Mouse (Mus musculus) gastrocnemius, adult 2 months (tissue): ENCODE results near the gene Slc44a3. TPM values are rescaled to one million over a fixed set of nuclear protein-coding genes. Genes with fewer than 3 reads are reported as not detected.

Experiments used
- DNase-seq: peaks from one replicate; pipeline ENCODE4 v3.0.0; 2022
- H3K27ac ChIP-seq: fragments of 200-600 bp; 2 replicates; pipeline ENCODE4 v1.8.1; 2022; ENCODE audit warnings: mild to moderate bottlenecking
- H3K4me3 ChIP-seq: fragments of 200-600 bp; 2 replicates; pipeline ENCODE4 v1.8.1; 2022; ENCODE audit warnings: mild to moderate bottlenecking, moderate library complexity
- CTCF ChIP-seq: fragments of 200-600 bp; IDR thresholded peaks from 2 replicates; pipeline ENCODE4 v1.8.1; 2022; ENCODE audit warnings: antibody characterized with exemption, mild to moderate bottlenecking, moderate library complexity
- intact Hi-C: fragments of 180-260 bp; cut with DNase I; formaldehyde crosslinking; loops from one replicate; pipeline ENCODE4 v1.15.1; 2025
- total RNA-seq, 2 experiments: library from RNA; stranded (reverse); gene quantifications; 2 replicates each; pipeline ENCODE4 v1.2.3; 2021

Gene Slc44a3
- total RNA-seq, 2 experiments from 2014 or later, result not detected

- intact Hi-C loops, result no loop called here
- no peak for DNase-seq
- Histone ChIP-seq H3K4me3 (no peak overlapping the region), H3K27ac (no peak overlapping the region)
- no peak for TF ChIP-seq CTCF
These were observed 48.7 kb downstream of the Slc44a3 start for GRCm38 (mm10) chr3:121483266-121484161.

- H3K4me3 ChIP-seq, result no peak overlapping the region
- intact Hi-C loops, result no loop called here
- no peak for TF ChIP-seq CTCF
- no peak overlapping the region for H3K27ac ChIP-seq
- no peak for DNase-seq
These were observed 50.6 kb downstream of the Slc44a3 start for GRCm38 (mm10) chr3:121481564-121481963.

- H3K4me3 ChIP-seq, result no peak overlapping the region
- TF ChIP-seq CTCF, result no peak
- DNase-seq, result no peak
- intact Hi-C loops, result no loop called here
- H3K27ac ChIP-seq, result no peak overlapping the region
These were observed 51.2 kb downstream of the Slc44a3 start for GRCm38 (mm10) chr3:121480961-121481436.

- no peak for TF ChIP-seq CTCF
- no peak overlapping the region for H3K27ac ChIP-seq
- no peak for DNase-seq
- no peak overlapping the region for H3K4me3 ChIP-seq
- intact Hi-C loops, result no loop called here
These were observed 51.9 kb downstream of the Slc44a3 start for GRCm38 (mm10) chr3:121480030-121480960.

GRCm38 (mm10) chr3:121474738-121475137, 57.5 kb downstream of the Slc44a3 start:
- H3K4me3 ChIP-seq, result no peak overlapping the region
- no peak for TF ChIP-seq CTCF
- H3K27ac ChIP-seq, result no peak overlapping the region
- intact Hi-C loops, result no loop called here
- DNase-seq, result no peak

- H3K27ac ChIP-seq, result no peak overlapping the region
- DNase-seq, result no peak
- TF ChIP-seq CTCF, result no peak
- intact Hi-C loops, result no loop called here
- no peak overlapping the region for H3K4me3 ChIP-seq
These were observed 60.5 kb downstream of the Slc44a3 start for GRCm38 (mm10) chr3:121471703-121472102.

- intact Hi-C loops, result no loop called here
- no peak for TF ChIP-seq CTCF
- Histone ChIP-seq H3K4me3 (peak overlapping the region; percentile 30), H3K27ac (peak overlapping the region; percentile 72)
- DNase-seq, result peak; percentile 45
These were observed 62.8 kb downstream of the Slc44a3 start for GRCm38 (mm10) chr3:121469185-121469975.

GRCm38 (mm10) chr3:121468136-121468535, 64.1 kb downstream of the Slc44a3 start:
- Histone ChIP-seq H3K4me3 (no peak overlapping the region), H3K27ac (no peak overlapping the region)
- no peak for DNase-seq
- TF ChIP-seq CTCF, result no peak
- intact Hi-C loops, result no loop called here

GRCm38 (mm10) chr3:121467094-121467552, 65.1 kb downstream of the Slc44a3 start:
- Histone ChIP-seq H3K27ac (no peak overlapping the region; the same call in 1 of the 2 replicates), H3K4me3 (no peak overlapping the region)
- DNase-seq, result no peak
- intact Hi-C loops, result no loop called here
- no peak for TF ChIP-seq CTCF

- Histone ChIP-seq H3K4me3 (no peak overlapping the region), H3K27ac (no peak overlapping the region)
- no peak for DNase-seq
- no peak for TF ChIP-seq CTCF
- intact Hi-C loops, result no loop called here
These were observed 66.4 kb downstream of the Slc44a3 start for GRCm38 (mm10) chr3:121465795-121466194.

- Histone ChIP-seq H3K4me3 (no peak overlapping the region), H3K27ac (no peak overlapping the region)
- no peak for DNase-seq
- intact Hi-C loops, result no loop called here
- no peak for TF ChIP-seq CTCF
These were observed 67.4 kb downstream of the Slc44a3 start for GRCm38 (mm10) chr3:121464733-121465305.

- intact Hi-C loops, result no loop called here
- TF ChIP-seq CTCF, result no peak
- Histone ChIP-seq H3K4me3 (no peak overlapping the region), H3K27ac (no peak overlapping the region)
- no peak for DNase-seq
These were observed 69.4 kb downstream of the Slc44a3 start for GRCm38 (mm10) chr3:121462782-121463181.
